Mouse (Mus musculus) thymus, adult 2 months (tissue): ENCODE data around the gene Syne1. TPM values are rescaled to one million over a fixed set of nuclear protein-coding genes. Genes with fewer than 3 reads are reported as not detected.

Experiments used
- DNase-seq: peaks from one replicate; pipeline ENCODE4 v3.0.0; 2021
- H3K27ac ChIP-seq: fragments of 200-500 bp; 2 replicates; pipeline ENCODE4 v1.5.1; 2012; ENCODE audit warnings: low read length, control low read depth; ENCODE audit not compliant: control insufficient read depth, insufficient read depth
- H3K27me3 ChIP-seq: fragments of 200-500 bp; 2 replicates; pipeline ENCODE4 v1.6.1; 2012; ENCODE audit warnings: mild to moderate bottlenecking, low read length, moderate library complexity, mixed read lengths; ENCODE audit not compliant: control insufficient read depth, insufficient read depth
- H3K36me3 ChIP-seq: fragments of 200-500 bp; 2 replicates; pipeline ENCODE4 v1.6.1; 2012; ENCODE audit warnings: mild to moderate bottlenecking, low read length, moderate library complexity; ENCODE audit not compliant: control insufficient read depth, insufficient read depth
- H3K4me1 ChIP-seq: fragments of 200-500 bp; replicated peaks from 2 replicates; pipeline ENCODE4 v1.6.1; 2012; ENCODE audit warnings: low read length; ENCODE audit not compliant: control insufficient read depth, insufficient read depth
- H3K4me3 ChIP-seq: fragments of 200-500 bp; 2 replicates; pipeline ENCODE4 v1.5.1; 2012; ENCODE audit warnings: mild to moderate bottlenecking, low read length, control low read depth, moderate library complexity; ENCODE audit not compliant: control insufficient read depth, insufficient read depth
- CTCF ChIP-seq: fragments of 200-500 bp; IDR thresholded peaks from 2 replicates; pipeline ENCODE4 v1.5.1; 2012; ENCODE audit warnings: mild to moderate bottlenecking, control low read depth, low read length, moderate library complexity, borderline replicate concordance; ENCODE audit not compliant: control insufficient read depth, poor library complexity, insufficient read depth; ENCODE audit errors: extremely low read depth
- POLR2A ChIP-seq: fragments of 200-500 bp; IDR thresholded peaks from 2 replicates; pipeline ENCODE4 v1.6.1; 2012; ENCODE audit warnings: mild to moderate bottlenecking, low read length, control low read depth, moderate library complexity; ENCODE audit not compliant: control insufficient read depth, poor library complexity, insufficient read depth; ENCODE audit errors: extremely low read depth
- WGBS: fragments of 180-500 bp; shearing (Covaris S2); methylation state at CpG from one replicate; pipeline ENCODE4 v1.1.7; 2018; 5-methylcytosine and 5-hydroxymethylcytosine counted together
- polyA plus RNA-seq: library from polyadenylated mRNA; depleted of rRNA; stranded (reverse); fragments of >200 nt; gene quantifications from 2 replicates; pipeline ENCODE4 v1.2.3, GENCODE M21; 2012

Syne1 gene
- polyA plus RNA-seq, 1 experiment = 33.5 TPM

DNA sequence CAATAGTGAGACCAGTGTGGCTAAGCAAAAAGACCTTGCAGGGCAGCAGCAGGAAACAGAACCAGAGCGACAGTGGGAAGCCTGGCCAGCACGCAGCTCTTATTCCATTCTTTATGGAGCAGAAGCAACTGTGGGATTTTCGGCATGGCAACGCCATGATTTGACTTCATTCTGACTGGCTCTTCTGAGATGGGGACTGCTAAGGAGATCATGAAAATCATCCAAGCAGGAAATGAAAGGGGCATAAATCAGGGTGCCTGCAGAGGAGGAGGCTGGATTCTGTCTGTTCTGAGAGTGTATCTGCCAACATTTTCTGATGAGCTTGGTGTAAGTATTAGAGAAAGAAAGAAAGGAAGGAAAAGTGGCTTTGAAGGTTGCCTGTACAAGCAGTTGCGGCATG, 435.1 kb downstream of the Syne1 start:
- no peak overlapping the region for H3K27ac ChIP-seq
- H3K27me3 ChIP-seq = no peaks in the 10 kb centered on the region
- H3K36me3 ChIP-seq = peaks cover 71% of the 10 kb centered on the region
- no peaks in the 10 kb centered on the region for H3K4me1 ChIP-seq
- TF ChIP-seq CTCF (no peak), POLR2A (no peak)
- DNase-seq = no peak
- WGBS = 96% methylated on average over 5 of the region's 5 CpGs
- no peak overlapping the region for H3K4me3 ChIP-seq

- Histone ChIP-seq H3K27me3 (no peaks in the 10 kb centered on the region), H3K4me3 (no peak overlapping the region), H3K27ac (no peak overlapping the region), H3K4me1 (no peaks in the 10 kb centered on the region; the same call in 1 of the 2 replicates), H3K36me3 (peaks cover 88% of the 10 kb centered on the region)
- 94% methylated on average over 5 of the region's 5 CpGs for WGBS
- no peak for DNase-seq
- TF ChIP-seq CTCF (no peak), POLR2A (no peak)
These were observed 440.5 kb downstream of the Syne1 start for GRCm38 (mm10) chr10:5110773-5111172.

DNA sequence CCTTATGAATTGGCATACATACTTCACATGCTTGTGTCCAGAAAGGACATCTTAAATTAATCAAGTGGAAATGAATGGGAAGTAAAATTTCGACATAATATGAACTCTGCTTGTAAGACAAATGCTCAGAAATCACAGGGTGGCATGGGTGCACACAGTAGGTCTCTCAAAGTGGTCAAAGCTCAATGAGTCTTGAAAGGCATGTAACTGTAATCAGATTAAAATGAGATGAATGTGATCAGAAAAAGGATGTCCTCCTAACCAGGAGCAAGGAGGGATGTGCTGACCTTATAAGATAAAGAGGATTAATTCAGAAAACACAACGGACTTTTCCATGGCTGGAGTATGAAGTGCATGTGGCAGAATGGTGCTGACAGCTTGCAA, 453.5 kb downstream of the Syne1 start:
- no peak for DNase-seq
- no peak overlapping the region for H3K27ac ChIP-seq
- H3K27me3 ChIP-seq = no peaks in the 10 kb centered on the region
- no peak for TF ChIP-seq CTCF
- TF ChIP-seq POLR2A = no peak
- no peaks in the 10 kb centered on the region for H3K4me1 ChIP-seq
- 89% methylated on average over 2 of the region's 2 CpGs for WGBS
- peaks cover 40% of the 10 kb centered on the region for H3K36me3 ChIP-seq
- no peak overlapping the region for H3K4me3 ChIP-seq

DNA sequence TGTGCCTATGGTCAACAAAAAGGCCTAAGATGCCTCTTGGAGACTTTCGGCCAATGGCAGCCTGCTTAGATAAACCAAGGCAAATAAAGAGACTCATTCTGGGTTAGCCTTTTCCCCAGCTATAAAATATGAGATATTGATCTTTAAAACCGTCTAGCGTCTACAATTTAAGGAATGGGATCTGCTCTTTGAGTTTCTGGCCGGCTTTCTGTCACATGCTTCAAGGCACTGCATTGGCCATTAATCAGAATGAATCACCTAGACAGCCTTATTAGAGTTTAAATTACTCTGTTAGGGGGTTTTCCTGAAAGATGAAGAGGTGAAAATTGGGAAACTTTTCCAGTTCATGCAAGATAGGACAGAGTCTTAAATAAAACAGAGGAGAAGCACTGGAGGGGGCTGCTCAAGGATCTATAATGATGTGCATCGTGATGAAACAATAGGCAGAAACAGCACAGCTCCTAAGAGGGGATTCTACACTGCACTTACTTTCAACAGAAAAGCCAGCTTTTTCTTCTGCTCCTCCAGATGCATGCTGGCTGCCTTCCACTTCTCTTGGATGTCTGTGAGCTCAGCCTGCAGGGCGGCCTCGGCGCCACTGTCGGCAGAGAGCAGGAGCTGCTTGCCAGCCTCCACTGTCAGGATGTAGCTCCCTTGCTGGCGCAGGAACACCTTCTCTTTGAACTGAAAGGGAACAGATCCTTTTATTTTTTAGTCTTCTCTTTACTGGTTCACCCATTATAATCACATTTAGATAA, 454.1 kb downstream of the Syne1 start:
- WGBS = 96% methylated on average over 10 of the region's 10 CpGs
- Histone ChIP-seq H3K4me1 (no peaks in the 10 kb centered on the region), H3K4me3 (no peak overlapping the region), H3K27ac (no peak overlapping the region), H3K36me3 (peaks cover 39% of the 10 kb centered on the region), H3K27me3 (no peaks in the 10 kb centered on the region)
- DNase-seq = no peak
- no peak for TF ChIP-seq POLR2A
- no peak for TF ChIP-seq CTCF

DNA sequence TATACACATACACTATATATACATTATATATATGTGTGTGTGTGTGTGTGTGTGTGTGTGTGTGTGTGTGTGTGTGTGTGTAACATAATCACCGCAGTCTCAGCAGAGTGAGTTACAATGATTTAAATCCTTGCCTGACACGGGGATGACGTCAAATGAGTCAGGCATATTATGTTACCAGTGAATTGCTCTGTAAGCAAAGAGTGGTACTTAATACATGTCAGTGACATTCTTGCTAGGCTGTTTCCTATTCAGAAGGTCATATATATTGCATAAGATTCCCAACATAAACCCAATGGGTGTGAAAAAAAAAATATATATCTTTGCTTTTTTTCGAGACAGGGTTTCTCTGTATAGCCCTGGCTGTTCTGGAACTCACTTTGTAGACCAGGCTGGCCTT, 462.1 kb downstream of the Syne1 start:
- TF ChIP-seq POLR2A (no peak), CTCF (no peak)
- Histone ChIP-seq H3K4me3 (no peak overlapping the region), H3K27ac (no peak overlapping the region), H3K27me3 (no peaks in the 10 kb centered on the region), H3K36me3 (peaks cover 12% of the 10 kb centered on the region), H3K4me1 (no peaks in the 10 kb centered on the region)
- DNase-seq = no peak
- WGBS = 96% methylated on average over 4 of the region's 4 CpGs

GRCm38 (mm10) chr10:5087336-5087735, 463.9 kb downstream of the Syne1 start:
- H3K4me3 ChIP-seq = no peak overlapping the region
- TF ChIP-seq CTCF = no peak
- no peak for TF ChIP-seq POLR2A
- no peak overlapping the region for H3K27ac ChIP-seq
- 96% methylated on average over 7 of the region's 7 CpGs for WGBS
- DNase-seq = no peak
- no peaks in the 10 kb centered on the region for H3K4me1 ChIP-seq
- peaks cover 12% of the 10 kb centered on the region for H3K36me3 ChIP-seq
- H3K27me3 ChIP-seq = no peaks in the 10 kb centered on the region

DNA sequence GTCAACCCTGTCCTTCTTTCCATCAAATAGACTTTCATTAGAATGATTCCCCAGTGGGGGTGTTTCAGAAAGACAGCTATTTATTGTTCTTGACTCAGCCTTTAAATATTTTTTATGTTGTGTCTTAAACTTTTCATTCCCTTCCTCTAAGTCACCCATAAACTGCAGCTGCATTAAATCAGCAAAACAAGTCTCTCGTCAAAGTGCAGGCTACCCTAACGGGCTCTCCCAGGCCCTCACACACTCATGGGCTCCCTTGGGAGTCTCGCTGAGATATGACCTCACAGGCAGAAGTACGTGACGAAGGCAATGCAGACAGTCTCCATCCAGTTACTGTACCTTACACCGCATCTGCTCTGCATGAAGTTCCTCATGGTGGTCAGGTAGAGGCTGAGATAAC, 465.0 kb downstream of the Syne1 start:
- Histone ChIP-seq H3K27ac (no peak overlapping the region), H3K36me3 (peaks cover 12% of the 10 kb centered on the region), H3K4me1 (no peaks in the 10 kb centered on the region), H3K27me3 (no peaks in the 10 kb centered on the region), H3K4me3 (no peak overlapping the region)
- 96% methylated on average over 6 of the region's 6 CpGs for WGBS
- TF ChIP-seq CTCF (no peak), POLR2A (no peak)
- DNase-seq = no peak
